8 mouse cellular contexts compared by ENCODE assay signal in genomic region chr2:127507077-127507774, GRCm38 (mm10). TPM values are rescaled to one million over a fixed set of nuclear protein-coding genes. Genes with fewer than 3 reads are reported as not detected.
DNase-seq lines count a peak whose midpoint lies in the region; ATAC-seq and TF ChIP-seq lines count a peak whose summit lies in the region.

No protein-coding gene starts in this region.

- peak; percentile 43; the same call in 1 of the 2 replicates for ATAC-seq in kidney, embryonic 16.5 days (ENCODE audit: low FRiP score, low TSS enrichment)

- no peak overlapping the region for H3K4me2 ChIP-seq in kidney, embryonic 16.5 days (replicated peaks; ENCODE audit: low read depth, low read length)

- peak; percentile 41 for DNase-seq in 3134 (ENCODE audit: extremely low read depth, insufficient read length, low spot score)
- peak; percentile 54 for DNase-seq in adrenal gland, adult 8-10 months
- peak; percentile 71 for DNase-seq in embryo, embryonic 11.5 days (ENCODE audit: low read depth, low spot score)
- peak; percentile 63 to 84 for DNase-seq in heart, adult 2 months
- peak; percentile 48 for DNase-seq in liver, adult 2 months (ENCODE audit: extremely low read depth, low read depth, low spot score)
- peak; percentile 78 for DNase-seq in naive thymus-derived CD4-positive, alpha-beta T cell, adult 2 months (ENCODE audit: low read depth)
- peak; percentile 69 to 88 for DNase-seq in spleen, postnatal 4 days (ENCODE audit: low spot score in 2 of 2)

- no peak overlapping the region for H3K9ac ChIP-seq in heart, adult 2 months (ENCODE audit: low read depth, low read length)
- H3K9ac ChIP-seq in kidney, embryonic 16.5 days (replicated peaks; ENCODE audit: low read length), result no peak overlapping the region
- H3K9ac ChIP-seq in liver, adult 2 months (ENCODE audit: low read depth, low read length), result no peak overlapping the region

- WGBS in heart, adult 2 months, result 33% methylated on average over 7 of the region's 7 CpGs
- WGBS in kidney, embryonic 16.5 days, result 26% methylated on average over 7 of the region's 7 CpGs
- WGBS in liver, adult 2 months, result 30% methylated on average over 7 of the region's 7 CpGs

- no peaks in the 10 kb centered on the region for H3K9me3 ChIP-seq in kidney, embryonic 16.5 days (ENCODE audit: low read length)

- 0 out of 2 replicates have a peak, but pooled peaks have one; percentile 40 for TF ChIP-seq EP300 in heart, adult 2 months (IDR thresholded peaks at IDR 0.05; ENCODE audit: insufficient read depth, low read depth, low read length)

- no peaks in the 10 kb centered on the region for H3K27me3 ChIP-seq in heart, adult 2 months (ENCODE audit: control insufficient read depth, insufficient read depth, low read length)
- H3K27me3 ChIP-seq in kidney, embryonic 16.5 days (ENCODE audit: insufficient read depth, low read length), result no peaks in the 10 kb centered on the region
- no peaks in the 10 kb centered on the region for H3K27me3 ChIP-seq in liver, adult 2 months (ENCODE audit: control insufficient read depth, insufficient read depth, low read length)

- H3K27ac ChIP-seq in heart, adult 2 months, result no peak overlapping the region
- no peak overlapping the region for H3K27ac ChIP-seq in kidney, embryonic 16.5 days (ENCODE audit: low read length)
- no peak overlapping the region for H3K27ac ChIP-seq in liver, adult 2 months (replicated peaks; ENCODE audit: insufficient read depth, low read depth, low read length)

- no peak for TF ChIP-seq POLR2A in heart, adult 2 months (IDR thresholded peaks at IDR 0.05; ENCODE audit: insufficient read depth, low read depth, low read length)
- no peak for TF ChIP-seq POLR2A in liver, adult 2 months (IDR thresholded peaks at IDR 0.05; ENCODE audit: extremely low read depth, insufficient read depth, low read length)

- intact Hi-C loops in heart, adult 2 months (cut with DNase I), result loop anchor here (1.0 to 5.0 kb wide), 2 partner anchors 52 to 160 kb away; no protein-coding TSS in a partner anchor

- TF ChIP-seq CTCF in heart, adult 2 months (IDR thresholded peaks at IDR 0.05), result peak; percentile 93; the same call in 1 of the 2 replicates
- TF ChIP-seq CTCF in liver, adult 2 months (IDR thresholded peaks at IDR 0.05; ENCODE audit: low read depth, low read length), result peak; percentile 98

- no peak overlapping the region for H3K4me3 ChIP-seq in heart, adult 2 months
- no peak overlapping the region for H3K4me3 ChIP-seq in kidney, embryonic 16.5 days (ENCODE audit: low read length)
- H3K4me3 ChIP-seq in liver, adult 2 months (ENCODE audit: insufficient read depth, low read depth, low read length), result no peak overlapping the region

- H3K4me1 ChIP-seq in heart, adult 2 months (ENCODE audit: control insufficient read depth, insufficient read depth, low read length), result no peaks in the 10 kb centered on the region
- H3K4me1 ChIP-seq in kidney, embryonic 16.5 days (ENCODE audit: insufficient read depth, low read length), result peaks cover 18% of the 10 kb centered on the region
- peaks cover 6% of the 10 kb centered on the region for H3K4me1 ChIP-seq in liver, adult 2 months (ENCODE audit: control insufficient read depth, insufficient read depth, low read length)

- no peaks in the 10 kb centered on the region for H3K36me3 ChIP-seq in heart, adult 2 months (ENCODE audit: control insufficient read depth, insufficient read depth, low read length)
- no peaks in the 10 kb centered on the region for H3K36me3 ChIP-seq in kidney, embryonic 16.5 days (ENCODE audit: insufficient read depth, low read length)
- H3K36me3 ChIP-seq in liver, adult 2 months (ENCODE audit: control insufficient read depth, insufficient read depth, low read length), result no peaks in the 10 kb centered on the region

- no peaks in the 10 kb centered on the region for H3K79me2 ChIP-seq in heart, adult 2 months (replicated peaks; ENCODE audit: control insufficient read depth, insufficient read depth, low read length)
- H3K79me2 ChIP-seq in liver, adult 2 months (ENCODE audit: control insufficient read depth, insufficient read depth, low read length), result no peaks in the 10 kb centered on the region

RNA-seq across cellular contexts. Expression of gene Kcnip3, which starts 14.7 kb away (rescaled TPM):
- 10 to 100 TPM in 2 of 4 experiments, 1 to 10 TPM in 2; 7.8 to 10.2 (median 9.1) TPM for total RNA-seq in adrenal gland, adult 8-10 months (2022)
- 1 to 10 TPM; 1.1 to 1.3 TPM for total RNA-seq in heart, adult 2 months (2021)
- 1.2 and 1.3 TPM in 2 replicates for polyA plus RNA-seq in heart, adult 2 months (2012; rRNA removed)
- polyA plus RNA-seq in kidney, embryonic 16.5 days (2015; fragmentation: Nextera tagmentation; extraction: Ambion mirVana), result 3.4 and 4.7 TPM in 2 replicates
- total RNA-seq in liver, adult 2 months (2014; rRNA removed), result 0.09 and 0.67 TPM in 2 replicates
- polyA plus RNA-seq in liver, adult 2 months (2012; rRNA removed), result 0.25 and 0.45 TPM in 2 replicates

RNA-seq across cellular contexts. Expression of gene Prom2, which starts 34.0 kb away (rescaled TPM):
- total RNA-seq in adrenal gland, adult 8-10 months (2022), result 1 to 10 TPM in 2 of 4 experiments, under 1 TPM in 2; 0.80 to 1.8 (median 1.3) TPM
- not detected for total RNA-seq in heart, adult 2 months (2021)
- 0.06 and 0.14 TPM in 2 replicates for polyA plus RNA-seq in heart, adult 2 months (2012; rRNA removed)
- 2.7 and 3.0 TPM in 2 replicates for polyA plus RNA-seq in kidney, embryonic 16.5 days (2015; fragmentation: Nextera tagmentation; extraction: Ambion mirVana)
- total RNA-seq in liver, adult 2 months (2014; rRNA removed), result 0.07 TPM in 1 of 2 replicates, not detected in the other
- 5.9 TPM in 1 of 2 replicates, not detected in the other for polyA plus RNA-seq in liver, adult 2 months (2012; rRNA removed)
